Mouse (Mus musculus): ENCODE measurements around the gene Ak9. TPM values are rescaled to one million over a fixed set of nuclear protein-coding genes. Genes with fewer than 3 reads are reported as not detected.

Gene Ak9
- total RNA-seq, 1 experiment from 2014 or later, result not detected

- peak; percentile 20; the same call in 1 of the 2 replicates for ATAC-seq (replicated peaks; ENCODE audit: insufficient number of reproducible peaks, low FRiP score, low TSS enrichment, poor library complexity, severe bottlenecking)
Observed at GRCm38 (mm10) chr10:41476171-41477017, 172.6 kb downstream of the Ak9 start, which contains the start of gene Mical1. TSS of gene Mical1 (plus strand) at chr10:41476314.

DNA sequence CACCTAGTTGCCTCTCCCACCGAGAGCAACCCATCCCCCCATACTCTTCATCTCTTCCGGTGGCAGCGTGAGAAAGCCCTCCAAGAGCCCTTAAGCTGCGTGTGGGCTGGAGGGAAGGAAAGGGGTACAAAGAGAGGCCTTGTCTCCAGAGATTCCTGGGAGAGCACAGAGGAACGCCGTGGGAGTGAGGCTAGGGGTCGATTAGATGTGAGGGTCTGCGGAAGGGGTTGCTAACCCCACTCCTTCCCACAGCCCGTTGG is 173.2 kb downstream of the Ak9 start:
- no peak for ATAC-seq (replicated peaks; ENCODE audit: insufficient number of reproducible peaks, low FRiP score, low TSS enrichment, poor library complexity, severe bottlenecking)

DNA sequence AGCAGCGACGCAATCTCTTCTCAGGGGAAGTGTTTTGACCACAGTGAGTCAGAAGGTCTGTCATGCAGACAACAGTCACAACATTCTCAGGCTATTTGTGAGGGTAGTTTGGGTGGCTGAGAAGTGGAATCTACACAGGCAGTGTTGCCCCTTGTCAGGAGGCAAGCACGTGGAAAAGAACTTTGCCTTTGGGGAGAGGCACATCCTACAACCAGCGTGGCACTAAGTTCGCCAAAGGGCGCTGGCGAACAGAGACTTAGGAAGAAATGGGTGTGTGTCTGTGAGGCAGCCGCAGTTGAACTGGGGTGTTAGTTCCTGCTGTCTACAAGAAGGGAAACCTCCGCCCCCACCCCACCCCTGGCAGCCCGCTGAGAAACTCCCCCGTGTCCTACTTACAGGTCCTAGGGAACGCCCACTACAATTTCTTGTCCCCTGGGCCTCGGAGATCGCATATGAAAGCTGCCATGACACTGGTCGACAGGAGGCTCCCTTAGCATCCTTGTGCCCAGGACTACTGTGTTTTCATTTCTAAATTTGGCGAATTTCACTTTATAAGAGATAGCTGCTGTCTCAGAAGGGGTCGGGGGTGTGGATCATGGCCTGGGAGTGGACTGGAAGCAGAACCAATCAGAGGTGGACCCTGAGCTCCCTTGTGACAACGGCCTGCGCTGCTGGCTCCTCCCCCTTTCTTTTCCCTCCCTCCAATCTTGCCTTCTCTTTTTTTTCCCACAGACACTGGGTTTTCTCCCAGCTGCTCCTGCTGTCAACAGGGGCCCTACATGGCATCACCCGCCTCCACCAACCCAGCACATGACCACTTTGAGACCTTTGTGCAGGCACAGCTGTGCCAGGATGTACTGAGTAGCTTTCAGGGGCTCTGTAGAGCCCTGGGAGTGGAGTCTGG is 173.8 kb downstream of the Ak9 start:
- ATAC-seq (replicated peaks; ENCODE audit: insufficient number of reproducible peaks, low FRiP score, low TSS enrichment, poor library complexity, severe bottlenecking), result peak; percentile 54

GRCm38 (mm10) chr10:41479961-41480360 is 176.2 kb downstream of the Ak9 start:
- ATAC-seq (replicated peaks; ENCODE audit: insufficient number of reproducible peaks, low FRiP score, low TSS enrichment, poor library complexity, severe bottlenecking), result no peak

DNA sequence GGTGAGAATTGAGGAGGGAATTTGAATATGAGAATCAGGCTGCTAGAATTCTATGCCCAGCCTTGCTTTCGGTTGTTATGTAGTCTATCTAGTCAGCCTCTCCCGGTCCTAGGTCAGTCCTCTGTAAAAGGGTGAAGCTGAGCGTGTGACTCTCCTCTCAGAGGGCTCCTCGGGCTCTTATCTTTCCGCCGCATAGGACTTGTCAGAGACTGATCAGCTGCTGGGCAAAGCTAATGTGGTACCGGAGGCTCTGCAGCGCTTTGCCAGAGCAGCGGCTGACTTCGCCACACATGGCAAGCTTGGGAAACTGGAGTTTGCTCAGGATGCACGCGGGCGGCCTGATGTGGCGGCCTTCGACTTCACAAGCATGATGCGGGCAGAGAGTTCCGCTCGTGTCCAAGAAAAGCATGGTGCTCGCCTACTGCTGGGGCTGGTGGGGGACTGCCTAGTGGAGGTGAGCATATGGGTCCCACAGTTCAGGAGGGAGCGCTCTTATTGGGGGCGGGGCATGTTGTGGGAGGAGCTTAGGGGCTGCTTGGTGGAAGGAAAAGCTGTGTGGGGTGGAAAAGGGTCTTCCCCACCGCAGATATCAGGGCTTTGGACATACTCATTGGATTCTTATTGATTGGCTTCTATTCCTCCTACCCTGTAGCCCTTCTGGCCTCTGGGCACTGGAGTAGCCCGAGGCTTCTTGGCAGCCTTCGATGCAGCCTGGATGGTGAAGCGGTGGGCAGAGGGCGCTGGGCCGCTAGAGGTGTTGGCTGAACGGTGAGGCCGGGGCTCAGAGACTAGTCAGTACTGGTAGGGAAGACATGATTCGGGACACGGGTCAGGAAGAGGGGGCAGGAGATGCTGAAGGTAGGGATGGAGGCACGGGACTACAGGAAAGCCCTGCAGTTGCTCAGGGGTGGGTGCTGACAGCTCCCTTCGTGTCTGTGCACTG is 177.4 kb downstream of the Ak9 start:
- ATAC-seq (replicated peaks; ENCODE audit: insufficient number of reproducible peaks, low FRiP score, low TSS enrichment, poor library complexity, severe bottlenecking), result no peak

DNA sequence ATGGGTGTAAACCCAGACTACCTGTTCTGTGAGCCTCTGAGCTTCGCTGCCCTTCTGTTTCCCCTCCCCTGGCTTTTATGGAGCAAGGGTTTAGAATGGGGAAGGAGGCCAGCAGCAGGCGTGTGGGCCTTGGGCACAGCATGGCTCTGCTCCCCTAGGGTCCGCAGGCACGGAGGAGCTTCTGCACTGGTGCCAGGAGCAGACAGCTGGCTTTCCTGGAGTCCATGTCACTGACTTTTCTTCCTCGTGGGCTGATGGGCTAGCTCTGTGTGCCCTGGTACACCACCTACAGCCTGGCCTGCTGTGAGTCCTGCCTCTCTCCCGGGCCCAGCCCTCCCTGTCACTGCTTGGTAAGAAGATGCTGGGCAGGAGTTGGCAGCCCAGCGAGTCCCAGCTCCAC is 178.7 kb downstream of the Ak9 start:
- no peak for ATAC-seq (replicated peaks; ENCODE audit: insufficient number of reproducible peaks, low FRiP score, low TSS enrichment, poor library complexity, severe bottlenecking)

Other genes with a start within 250 kb of the Ak9 start
- gene Gpr6, start 231.7 kb upstream of the Ak9 start, total RNA-seq (2017), result not detected in 3 replicates
- 27.8 to 32.2 TPM (median 32.2 TPM) in 3 replicates for gene Fig4, start 720 bp upstream of the Ak9 start, total RNA-seq (2017)
- gene Zbtb24, start 146.4 kb downstream of the Ak9 start, total RNA-seq (2017), result 36.0 to 44.2 TPM (median 40.6 TPM) in 3 replicates
- gene Mical1, start 172.3 kb downstream of the Ak9 start, total RNA-seq (2017), result 112 to 198 TPM (median 125 TPM) in 3 replicates
- gene Smpd2, start 186.4 kb downstream of the Ak9 start, total RNA-seq (2017), result 15.5 to 32.5 TPM (median 20.3 TPM) in 3 replicates
- 0.58 TPM in 1 of 3 replicates, not detected in the others for gene Ppil6, start 186.5 kb downstream of the Ak9 start, total RNA-seq (2017)
- gene Cd164, start 215.4 kb downstream of the Ak9 start, total RNA-seq (2017), result 84.4 to 180 TPM (median 92.3 TPM) in 3 replicates

Measured in monocyte, adult 5-6 weeks (primary cell).